ENCODE assay signal across 7 mouse cellular contexts in genomic region chr6:140593420-140594170, GRCm38 (mm10). TPM values are rescaled to one million over a fixed set of nuclear protein-coding genes. Genes with fewer than 3 reads are reported as not detected.
DNase-seq lines count a peak whose midpoint lies in the region; ATAC-seq and TF ChIP-seq lines count a peak whose summit lies in the region.

No protein-coding gene starts in this region.

- WGBS in lung, embryonic 14.5 days = 55% methylated on average over 17 of the region's 17 CpGs
- WGBS in stomach, embryonic 16.5 days = 73% methylated on average over 17 of the region's 17 CpGs

- no peak overlapping the region for H3K4me2 ChIP-seq in lung, embryonic 14.5 days
- no peak overlapping the region for H3K4me2 ChIP-seq in stomach, embryonic 16.5 days (ENCODE audit: low read depth, low read length)

- H3K27me3 ChIP-seq in lung, embryonic 14.5 days (ENCODE audit: insufficient read depth, low read length) = no peaks in the 10 kb centered on the region
- H3K27me3 ChIP-seq in stomach, embryonic 16.5 days (ENCODE audit: control insufficient read depth, insufficient read depth, low read length) = no peaks in the 10 kb centered on the region

- 0 out of 2 replicates have a peak, but pooled peaks cover 3% of the 10 kb centered on the region for H3K4me1 ChIP-seq in lung, embryonic 14.5 days (ENCODE audit: insufficient read depth)
- no peaks in the 10 kb centered on the region for H3K4me1 ChIP-seq in stomach, embryonic 16.5 days (ENCODE audit: control insufficient read depth, insufficient read depth, low read length)

- peak; percentile 32; the same call in 1 of the 2 replicates for ATAC-seq in lung, embryonic 14.5 days (ENCODE audit: insufficient read depth)
- peak; percentile 54; the same call in 1 of the 2 replicates for ATAC-seq in stomach, embryonic 16.5 days (ENCODE audit: insufficient read depth, low FRiP score)

- no peak overlapping the region for H3K9ac ChIP-seq in lung, embryonic 14.5 days
- H3K9ac ChIP-seq in stomach, embryonic 16.5 days (ENCODE audit: low read length) = no peak overlapping the region

- intact Hi-C loops in gastrocnemius, adult 2 months (cut with DNase I) = no loop called here

- H3K9me3 ChIP-seq in lung, embryonic 14.5 days (ENCODE audit: low read depth, low read length) = no peaks in the 10 kb centered on the region
- H3K9me3 ChIP-seq in stomach, embryonic 16.5 days (replicated peaks; ENCODE audit: control insufficient read depth, low read length) = no peaks in the 10 kb centered on the region

- DNase-seq in NIH3T3 (ENCODE audit: low read depth) = peak; percentile 93
- DNase-seq in adrenal gland, postnatal 25 days = peak; percentile 80
- DNase-seq in gastrocnemius, adult 2 months = peak; percentile 80
- peak; percentile 82 for DNase-seq in kidney, postnatal 14 days
- DNase-seq in lung, embryonic 14.5 days = peak; percentile 63
- no peak for DNase-seq in spleen, adult 18-20 months

- no peak for TF ChIP-seq CTCF in gastrocnemius, adult 2 months (IDR thresholded peaks at IDR 0.05)
- no peak for TF ChIP-seq CTCF in lung, embryonic 14.5 days (IDR thresholded peaks at IDR 0.05; ENCODE audit: low read depth)

- H3K27ac ChIP-seq in gastrocnemius, adult 2 months = peak overlapping the region; percentile 63
- peak overlapping the region; percentile 36; the same call in 1 of the 2 replicates for H3K27ac ChIP-seq in lung, embryonic 14.5 days (ENCODE audit: low read depth)
- H3K27ac ChIP-seq in stomach, embryonic 16.5 days (ENCODE audit: low read length) = no peak overlapping the region; the same call in 1 of the 2 replicates

- no peak overlapping the region for H3K4me3 ChIP-seq in gastrocnemius, adult 2 months
- H3K4me3 ChIP-seq in lung, embryonic 14.5 days (ENCODE audit: low read depth, low read length) = no peak overlapping the region
- no peak overlapping the region for H3K4me3 ChIP-seq in stomach, embryonic 16.5 days (replicated peaks; ENCODE audit: low read length)

- H3K36me3 ChIP-seq in lung, embryonic 14.5 days (ENCODE audit: insufficient read depth) = peaks cover 75% of the 10 kb centered on the region
- H3K36me3 ChIP-seq in stomach, embryonic 16.5 days (ENCODE audit: control insufficient read depth, insufficient read depth, low read length) = peaks cover 4% of the 10 kb centered on the region

RNA-seq across cellular contexts. Expression of gene Aebp2, which starts 28.9 kb away (rescaled TPM):
- 51.2 and 61.4 TPM in 2 replicates for total RNA-seq in adrenal gland, postnatal 25 days (2021)
- 10 to 100 TPM; 32.2 to 32.9 TPM for total RNA-seq in gastrocnemius, adult 2 months (2021)
- 13.3 and 15.3 TPM in 2 replicates for polyA plus RNA-seq in lung, embryonic 14.5 days (2014; fragmentation: Nextera tagmentation; extraction: Ambion mirVana)
- polyA plus RNA-seq in stomach, embryonic 16.5 days (2015; fragmentation: Nextera tagmentation; extraction: Ambion mirVana) = 8.7 and 11.9 TPM in 2 replicates

Comparison
In these comparisons a context has a peak if more than half of its experiments do, and no peak if none do; other contexts are left out.
1. DNase-seq: peak in NIH3T3 (single experiment), adrenal gland, postnatal 25 days (single experiment), gastrocnemius, adult 2 months (single experiment), kidney, postnatal 14 days (single experiment) and lung, embryonic 14.5 days (single experiment); none in spleen, adult 18-20 months (0 of 2).